Mouse (Mus musculus) E14TG2a.4 (cell line): ENCODE data around the gene Nav3.

Experiments used
- CTCF ChIP-seq: conservative IDR thresholded peaks from 2 replicates; pipeline ENCODE4 v1.5.1; 2014; ENCODE audit warnings: low read length
- NANOG ChIP-seq: IDR thresholded peaks from 2 replicates; pipeline ENCODE4 v1.6.1; 2014; ENCODE audit warnings: borderline replicate concordance, low read length, mixed read lengths

DNA sequence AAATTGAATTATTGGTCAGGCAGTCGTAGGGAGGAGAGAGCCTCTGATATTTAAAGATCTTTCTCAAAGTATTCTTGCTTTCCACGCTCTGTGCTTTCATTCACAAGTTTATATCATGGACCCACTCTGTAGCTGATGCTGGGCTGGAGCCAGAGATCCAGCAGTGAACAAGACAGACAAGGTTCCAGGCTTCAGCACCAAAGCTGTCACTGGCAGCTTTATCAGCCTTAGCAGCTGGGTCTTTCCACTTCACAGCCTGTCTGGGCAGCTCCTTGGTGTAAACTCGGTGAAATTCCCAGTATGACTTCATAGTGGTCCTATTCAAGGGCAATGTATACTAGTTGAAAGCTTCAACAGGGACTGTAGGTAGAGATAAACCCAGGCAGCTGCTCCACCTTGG, 172.1 kb downstream of the Nav3 start:
- no peak for TF ChIP-seq CTCF
- no peak for TF ChIP-seq NANOG
